Mouse (Mus musculus) left cerebral cortex, postnatal 10 days (tissue): ENCODE measurements around the gene C4b. TPM values are rescaled to one million over a fixed set of nuclear protein-coding genes. Genes with fewer than 3 reads are reported as not detected.
"Not testable (repeated sequence)": the region's sequence is repeated elsewhere in the genome, so short reads cannot be mapped to it uniquely, and the experiment has no call there.

Experiments used
- DNase-seq, 2 experiments: peaks; one replicate each; pipeline ENCODE4 v3.0.0; 2021 to 2022; ENCODE audit warnings: low spot score in 2 of 2, mixed read lengths in 1 of 2; ENCODE audit errors: extremely low spot score in 1 of 2
- intact Hi-C: fragments of 180-260 bp; cut with DNase I; formaldehyde crosslinking; loops from one replicate; pipeline ENCODE4 v1.15.1; 2025
- total RNA-seq, 2 experiments: library from RNA; stranded (reverse); gene quantifications; 2 replicates each; pipeline ENCODE4 v1.2.3; 2021

C4b gene
- 1 to 10 TPM; 6.7 to 7.4 TPM for total RNA-seq

DNA sequence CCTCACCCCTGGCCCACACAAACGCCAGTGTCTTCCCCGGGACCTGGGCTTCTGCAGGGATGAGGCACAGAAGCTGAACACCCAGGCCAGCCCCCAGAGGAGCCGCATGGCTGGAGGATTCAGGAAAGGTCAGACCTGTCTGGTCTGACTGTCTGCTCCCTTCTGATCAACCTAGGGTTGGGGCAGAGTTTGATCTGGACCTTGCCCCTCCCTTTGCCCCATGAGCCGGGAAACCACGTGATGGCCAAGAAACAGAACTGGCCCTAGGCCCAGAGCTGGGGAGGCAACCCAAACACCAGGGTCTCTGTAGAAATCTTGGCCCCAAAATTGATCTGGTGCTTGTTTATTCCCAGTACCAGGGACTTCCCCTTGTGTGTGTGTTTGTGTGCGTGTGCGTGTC lies at the start of gene C4b:
Gene C4b (minus strand): TSS at position 164 of the 400 bp plus-strand sequence.
- DNase-seq, result no peak
- intact Hi-C loops, result no loop called here

DNA sequence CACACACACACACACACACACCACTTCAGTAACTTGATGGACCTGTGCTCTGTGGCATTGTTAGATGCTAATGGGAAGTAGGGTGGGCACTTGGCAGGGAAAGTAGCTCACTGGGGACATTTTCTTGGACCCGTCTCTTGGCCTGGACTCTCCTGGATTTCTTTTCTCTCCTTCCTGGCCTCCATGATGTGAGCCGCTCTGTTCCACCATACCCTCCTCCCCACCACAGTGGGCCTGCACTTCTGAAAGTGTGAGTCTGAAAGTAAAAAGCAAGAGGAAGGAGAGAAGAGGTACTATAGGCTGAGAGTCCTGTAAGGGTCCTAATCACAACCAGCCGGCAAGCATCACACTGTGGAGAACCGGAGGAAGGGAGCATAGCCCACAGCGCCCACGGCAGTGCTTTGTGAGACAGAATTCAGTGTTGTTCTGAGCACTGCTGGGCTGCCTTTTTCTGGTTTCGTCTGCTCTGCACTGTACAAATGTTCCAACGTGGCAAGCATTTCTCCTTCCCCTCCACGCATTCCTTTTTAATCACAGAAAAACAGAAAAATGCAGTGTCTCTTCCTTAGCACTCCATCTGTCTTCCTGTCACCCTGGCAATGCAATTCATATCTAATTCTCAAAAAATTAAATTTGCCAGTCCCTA lies 34.1 kb upstream of the C4b start:
- peak in 1 of 2 experiments; percentile 27 for DNase-seq
- intact Hi-C loops, result no loop called here

DNA sequence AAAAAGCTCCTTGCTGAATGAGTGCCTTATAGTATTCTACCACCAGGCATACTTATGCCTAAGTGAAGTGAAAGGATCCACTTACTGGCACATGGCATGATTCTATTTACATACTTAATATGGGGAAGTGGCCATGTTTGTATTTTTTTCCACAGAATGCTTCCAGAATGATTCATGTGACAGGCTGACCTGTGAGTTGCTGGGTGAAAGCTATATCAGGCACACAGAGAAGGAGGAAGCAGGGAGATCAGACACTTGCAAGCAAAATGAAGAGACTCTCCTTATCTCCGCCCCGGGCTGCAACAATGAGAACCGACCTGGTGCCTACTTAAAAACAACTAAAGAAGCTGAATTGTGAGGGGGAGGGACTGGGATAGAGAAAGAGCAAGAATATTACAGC lies 17.8 kb upstream of the C4b start:
- intact Hi-C loops, result no loop called here
- DNase-seq, result no peak

DNA sequence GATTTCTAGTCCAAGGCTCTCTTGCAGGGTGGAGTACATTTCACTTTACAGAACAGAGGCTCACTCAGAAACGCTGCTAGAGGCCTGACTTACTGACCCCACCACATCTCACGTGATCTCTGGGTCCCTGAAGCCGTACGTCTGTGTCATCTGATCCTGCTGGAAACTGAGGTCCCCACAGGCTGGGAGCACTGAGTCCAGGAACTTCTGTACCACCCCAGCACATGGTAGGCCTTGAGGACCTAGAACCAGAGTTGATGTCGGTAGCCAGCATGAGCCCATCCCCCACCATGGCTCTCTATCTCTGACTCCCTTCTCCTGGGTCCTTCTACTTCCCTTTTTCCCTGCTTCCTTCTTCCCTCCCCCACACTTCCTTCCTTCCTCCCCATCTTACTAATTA lies 2.8 kb upstream of the C4b start:
- DNase-seq, result no peak

DNA sequence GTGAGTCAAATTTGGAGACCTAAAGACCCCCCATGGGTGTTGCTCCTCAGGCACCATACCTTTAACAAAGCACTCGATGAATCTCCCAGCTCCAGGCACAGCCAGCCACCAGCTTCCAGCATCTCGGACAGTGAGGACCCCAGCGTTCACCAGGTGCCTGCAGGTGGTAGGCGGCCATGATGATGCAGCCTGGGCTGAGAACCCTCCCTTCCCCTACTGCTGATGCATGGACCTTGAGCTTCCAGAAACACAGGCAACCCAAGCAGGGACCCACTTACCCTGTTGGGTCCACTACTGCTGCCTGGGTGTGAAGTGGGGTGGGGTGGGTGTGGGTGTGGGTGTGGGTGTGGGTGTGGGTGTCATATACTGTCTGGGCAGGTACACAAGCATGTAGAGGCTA lies 1.5 kb upstream of the C4b start:
- DNase-seq, intact Hi-C loops: not testable (repeated sequence)

More for the DNA sequence above, 2.8 kb upstream of the C4b start:
- intact Hi-C loops, result no loop called here

DNA sequence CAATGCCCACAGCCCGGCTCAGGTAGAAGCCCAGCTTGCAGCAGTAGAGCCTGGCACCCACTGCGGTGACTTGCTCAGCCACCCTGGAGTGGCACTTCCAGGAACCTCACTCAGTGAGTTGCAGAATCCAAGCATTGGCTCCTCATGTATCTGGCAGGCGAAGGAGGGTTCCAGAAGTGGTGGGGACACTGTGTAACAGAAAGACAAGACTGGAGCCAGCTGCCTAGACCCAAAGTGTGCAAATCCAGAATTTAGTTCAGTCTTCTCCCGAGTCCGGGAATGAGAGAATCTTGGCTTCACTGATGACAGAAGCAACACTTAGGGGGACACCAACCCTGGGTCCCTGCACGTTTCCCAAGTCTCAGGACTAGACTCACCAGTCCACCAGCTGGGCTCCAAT lies 929 bp upstream of the C4b start:
- DNase-seq, intact Hi-C loops: not testable (repeated sequence)

DNA sequence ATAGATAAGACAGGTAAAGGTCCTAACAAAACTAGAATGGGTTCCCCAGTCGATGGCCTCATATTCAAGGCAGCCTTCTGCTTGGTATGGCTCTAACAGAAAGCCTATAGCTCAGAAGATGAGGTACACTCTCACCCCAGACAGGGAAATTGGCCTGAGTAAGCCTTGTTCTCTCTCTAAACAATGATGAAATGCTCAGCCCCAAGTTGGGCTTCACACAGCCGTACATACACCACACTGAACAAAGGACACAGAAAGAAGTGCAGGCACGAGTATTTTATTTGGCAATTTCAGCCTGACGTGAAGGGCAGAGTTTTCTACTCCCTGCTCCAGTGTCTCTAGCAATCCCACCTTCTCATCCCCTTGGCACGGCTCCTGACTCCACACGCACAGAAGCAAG lies 524 bp upstream of the C4b start:
- no peak for DNase-seq
- intact Hi-C loops, result no loop called here

DNA sequence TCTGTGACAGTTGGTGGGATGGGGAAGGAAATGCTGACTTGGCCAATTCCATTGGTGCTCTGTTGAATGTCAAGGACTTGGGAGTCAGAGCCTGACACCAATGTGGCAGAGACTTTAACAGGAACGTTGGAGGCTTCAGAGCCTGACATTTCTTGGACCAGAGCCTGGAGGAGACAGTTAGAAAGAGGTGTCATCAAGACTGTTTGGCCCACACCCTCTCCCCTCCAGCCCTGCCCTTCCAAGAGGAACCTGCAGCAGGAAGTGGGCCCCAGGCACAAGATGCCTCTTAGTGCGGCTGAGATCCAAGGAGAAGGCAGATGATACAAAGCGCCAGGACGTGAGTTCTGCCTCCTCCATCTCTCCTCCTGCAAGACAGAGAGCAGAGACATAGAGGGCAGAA lies 3.4 kb downstream of the C4b start:
- no peak for DNase-seq
- intact Hi-C loops, result no loop called here

DNA sequence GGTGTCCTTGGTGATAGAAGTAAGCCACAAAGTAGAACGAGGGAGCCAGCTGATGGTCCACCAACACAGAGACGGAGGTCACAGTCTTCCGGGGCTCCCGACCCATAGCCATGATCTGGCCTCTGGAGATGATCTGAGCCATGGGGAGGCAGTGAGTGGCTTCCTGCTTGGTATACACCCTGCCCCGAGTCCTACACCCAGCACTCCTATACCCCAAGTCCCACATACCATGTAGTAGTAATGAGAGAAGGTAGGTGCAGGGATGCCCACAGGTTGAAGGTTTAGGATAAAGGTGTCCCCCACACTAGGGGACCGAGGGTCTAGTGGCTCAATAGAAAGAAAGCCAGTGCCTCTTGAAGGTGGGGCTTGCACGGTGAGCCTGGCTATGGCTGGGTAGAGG lies 4.0 kb downstream of the C4b start:
- intact Hi-C loops, DNase-seq: not testable (repeated sequence)

DNA sequence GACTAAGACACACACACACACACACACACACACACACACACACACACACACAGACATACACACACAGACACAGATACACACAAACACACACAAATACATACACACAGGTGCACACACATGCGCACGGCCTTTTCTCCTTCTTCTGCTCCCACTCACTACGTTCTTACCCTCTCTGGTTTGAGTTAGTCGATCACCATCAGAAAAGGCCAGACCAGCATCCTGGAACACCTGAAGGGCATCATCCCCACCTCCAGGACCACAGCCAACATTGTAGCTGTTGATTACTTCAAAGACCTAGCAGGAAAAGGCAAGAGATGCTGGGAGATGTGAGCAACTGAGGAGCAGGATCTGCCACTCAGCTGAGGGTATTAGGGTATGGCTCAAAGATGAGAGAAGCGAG lies 6.2 kb downstream of the C4b start:
- DNase-seq, intact Hi-C loops: not testable (repeated sequence)

DNA sequence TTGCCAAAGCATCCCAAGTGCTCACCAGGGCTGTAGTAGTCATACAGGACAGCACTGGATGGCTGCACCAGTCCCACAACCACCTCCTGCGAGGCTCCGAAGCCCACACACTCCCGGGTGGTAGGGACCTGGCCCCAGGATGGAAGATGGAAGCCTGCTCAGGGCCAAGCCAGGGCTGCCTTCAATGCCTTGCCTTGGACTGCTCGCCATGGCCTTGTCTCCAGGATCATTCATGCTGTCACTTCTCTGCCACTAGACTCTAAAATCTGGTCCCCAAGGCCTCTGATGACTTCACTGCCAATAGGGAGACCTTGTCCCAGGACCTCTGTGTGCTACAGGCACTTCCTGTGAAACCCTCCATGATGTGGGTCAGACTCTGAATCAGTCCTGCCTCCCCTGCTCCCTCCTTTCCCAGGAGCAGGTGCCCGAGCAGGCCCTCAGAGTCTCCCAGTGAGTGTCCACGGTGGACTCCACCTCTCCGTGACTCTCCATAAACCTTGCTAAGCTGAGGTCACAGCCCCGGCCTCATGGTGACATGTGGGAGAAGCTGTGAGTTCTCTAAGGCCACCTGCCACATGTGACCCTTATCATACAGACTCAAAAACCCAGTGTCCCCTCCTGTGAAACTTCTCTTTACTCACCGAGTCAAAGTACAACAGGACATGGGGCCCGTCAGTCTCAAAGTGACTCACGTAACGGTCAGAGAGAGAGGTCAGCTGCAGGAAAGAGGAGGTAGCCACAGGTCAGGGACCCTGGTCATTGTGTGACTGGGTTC lies 13.7 kb downstream of the C4b start:
- DNase-seq, result not testable (repeated sequence)
- intact Hi-C loops, result loop anchor here (5.0 kb wide), 1 partner anchor 82 kb away; no protein-coding TSS in a partner anchor

DNA sequence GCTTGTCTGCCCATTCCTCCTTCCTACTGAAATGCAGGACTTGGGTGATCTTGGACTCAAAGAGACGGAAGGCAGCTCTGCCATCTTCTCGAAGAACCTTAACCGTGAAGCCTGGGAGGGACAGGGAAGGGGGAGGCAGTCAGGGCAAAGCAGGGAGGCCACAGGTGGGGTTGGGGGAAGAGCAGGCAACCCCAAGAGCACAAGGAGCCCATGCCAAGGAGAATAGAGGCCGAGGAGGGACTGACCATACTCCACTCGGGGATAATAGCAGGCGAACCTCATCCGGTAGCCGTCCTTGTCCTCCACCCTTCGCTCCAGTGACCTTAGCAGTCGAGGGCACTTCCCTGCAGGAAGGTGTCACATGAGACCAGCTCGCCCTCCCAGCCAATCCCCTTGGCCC lies 14.5 kb downstream of the C4b start:
- intact Hi-C loops, DNase-seq: not testable (repeated sequence)

DNA sequence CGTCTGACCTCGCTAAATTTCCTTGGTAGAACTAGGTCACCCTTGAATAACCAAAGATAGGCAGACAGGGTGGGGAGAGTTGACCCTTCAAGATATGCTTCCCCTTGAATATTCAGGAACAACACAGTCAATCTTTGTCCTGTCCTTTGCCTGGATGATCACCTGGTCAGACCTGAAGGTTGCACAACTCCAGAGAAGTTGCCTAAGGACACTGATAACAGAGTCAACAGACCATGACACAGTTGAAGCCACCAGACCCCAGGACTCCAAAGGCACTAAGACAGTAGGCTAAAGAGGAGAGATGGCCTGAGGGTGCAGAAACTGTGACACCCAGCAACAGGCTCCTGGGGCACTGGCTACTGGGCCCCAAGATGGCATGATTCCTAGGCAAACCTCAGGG lies 15.8 kb downstream of the C4b start:
- DNase-seq, result no peak
- intact Hi-C loops, result no loop called here

DNA sequence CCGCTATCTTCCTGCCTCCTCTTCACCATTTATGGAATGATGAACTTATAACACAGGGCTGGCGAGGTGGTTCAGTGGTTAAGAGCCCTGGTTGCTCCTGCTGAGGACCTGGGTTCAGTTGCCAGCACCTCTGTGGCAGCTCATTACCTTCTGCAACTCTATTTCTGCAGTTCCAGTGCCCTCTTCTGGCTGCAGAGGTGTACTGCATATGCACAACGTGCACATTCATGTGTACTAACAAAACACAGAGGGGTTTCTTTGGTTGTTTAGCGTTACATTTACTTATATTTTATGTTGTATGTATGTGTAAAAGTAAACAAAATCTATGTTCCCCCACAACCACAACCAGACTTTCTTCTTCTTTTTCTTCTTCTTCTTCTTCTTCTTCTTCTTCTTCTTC lies 20.6 kb downstream of the C4b start:
- no peak for DNase-seq
- intact Hi-C loops, result no loop called here

DNA sequence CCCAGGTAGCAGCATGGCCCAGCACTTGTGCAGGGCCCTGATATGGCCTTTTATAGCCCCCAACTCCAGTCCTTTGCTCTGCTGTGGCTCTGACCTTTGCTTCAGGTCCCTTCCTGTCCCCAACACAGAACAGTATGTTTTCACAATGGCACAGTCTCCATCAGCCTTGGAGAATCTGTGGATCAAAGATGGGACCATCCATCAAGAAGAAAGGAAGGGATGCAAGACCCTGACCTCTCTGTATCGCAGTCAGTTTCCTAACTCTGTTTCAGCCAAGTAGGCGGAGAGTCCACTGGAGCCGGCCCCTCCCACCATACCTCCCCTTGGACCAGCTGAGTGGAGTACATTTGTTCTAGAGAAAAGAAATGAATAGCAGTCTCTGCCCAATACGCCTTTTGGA lies 21.4 kb downstream of the C4b start:
- intact Hi-C loops, DNase-seq: not testable (repeated sequence)

DNA sequence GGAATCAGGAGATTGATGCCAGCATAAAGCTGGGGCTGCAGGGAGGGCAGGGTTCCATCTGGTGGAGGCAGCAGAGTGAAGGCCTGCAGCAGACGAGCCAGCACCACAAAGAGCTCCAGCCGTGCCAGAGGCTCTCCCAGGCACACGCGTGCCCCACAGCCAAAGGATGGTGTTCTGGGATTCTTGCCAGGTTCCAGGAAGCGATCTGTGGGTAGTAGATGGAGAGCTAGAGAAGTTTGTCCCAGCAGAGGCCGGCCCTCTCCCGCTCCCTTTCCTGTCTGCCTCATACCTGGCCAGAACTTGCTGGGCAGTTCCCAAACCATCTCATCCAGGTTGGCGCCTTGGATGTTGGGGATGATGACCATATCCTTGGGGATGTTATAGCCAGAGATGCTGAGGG lies 23.8 kb downstream of the C4b start:
- intact Hi-C loops, result loop anchor here (5.0 kb wide), 1 partner anchor 82 kb away; the partner anchor contains the start of gene Cyp21a1
- DNase-seq, result not testable (repeated sequence)

DNA sequence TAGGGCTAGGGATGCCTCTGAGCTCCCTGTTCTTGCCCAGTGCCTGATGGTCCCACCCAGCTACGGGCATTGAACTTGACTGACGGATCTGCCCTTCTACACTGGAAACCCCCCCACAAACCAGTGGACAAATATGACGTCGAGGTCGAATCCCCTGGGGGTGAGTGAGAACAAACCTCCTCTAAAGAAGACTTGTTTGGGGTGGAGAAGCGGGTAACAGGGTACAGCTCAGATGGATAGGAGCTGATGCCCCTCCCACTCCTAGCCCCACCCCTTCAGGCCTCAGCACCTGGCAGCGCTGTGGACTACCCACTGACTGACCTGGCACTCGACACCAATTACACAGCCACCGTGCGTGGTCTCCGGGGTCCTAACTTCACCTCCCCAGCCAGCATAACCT lies 26.3 kb downstream of the C4b start:
- no peak for DNase-seq
- intact Hi-C loops, result loop anchor here (5.0 kb wide), 1 partner anchor 85 kb away; the partner anchor contains the start of gene Cyp21a1

DNA sequence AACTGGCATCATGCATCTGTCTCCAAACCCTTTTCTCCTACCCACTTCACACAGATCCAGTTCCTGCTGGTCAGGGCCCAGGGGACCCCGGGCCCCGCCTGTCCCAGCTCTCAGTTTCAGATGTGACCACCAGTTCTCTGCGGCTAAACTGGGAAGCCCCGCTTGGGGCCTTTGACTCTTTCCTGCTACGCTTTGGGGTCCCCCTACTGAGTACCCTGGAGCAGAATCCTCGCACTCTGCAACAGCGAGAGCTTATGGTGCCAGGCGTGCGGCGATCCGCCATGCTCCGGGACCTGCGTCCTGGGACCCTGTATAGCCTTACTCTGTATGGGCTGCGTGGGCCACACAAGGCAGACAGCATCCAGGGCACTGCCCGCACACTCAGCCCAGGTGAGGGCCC lies 27.4 kb downstream of the C4b start:
- no peak for DNase-seq
- intact Hi-C loops, result loop anchor here (5.0 kb wide), 1 partner anchor 86 kb away; the partner anchor contains the start of gene Cyp21a1

DNA sequence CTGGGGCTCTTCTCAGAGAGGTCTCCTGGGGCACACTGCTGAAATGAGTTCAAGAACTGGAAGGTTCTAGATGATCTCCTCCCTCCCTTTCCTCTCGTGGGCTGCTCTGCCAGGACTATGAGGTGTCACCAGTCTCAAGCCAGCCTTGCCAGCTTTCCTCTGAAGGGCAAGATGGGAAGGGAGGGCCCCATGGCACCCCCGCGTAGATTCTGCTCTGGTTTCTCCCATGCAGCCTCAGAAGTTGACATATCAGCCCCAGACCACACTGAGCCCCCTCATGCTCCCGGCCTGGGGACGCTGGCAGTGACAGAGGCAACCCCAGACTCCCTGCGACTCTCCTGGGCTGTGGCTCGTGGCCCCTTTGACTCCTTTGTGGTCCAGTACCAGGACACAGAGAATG lies 28.2 kb downstream of the C4b start:
- DNase-seq, result not testable (repeated sequence)
- intact Hi-C loops, result loop anchor here (5.0 kb wide), 1 partner anchor 87 kb away; the partner anchor contains the start of gene Cyp21a1

DNA sequence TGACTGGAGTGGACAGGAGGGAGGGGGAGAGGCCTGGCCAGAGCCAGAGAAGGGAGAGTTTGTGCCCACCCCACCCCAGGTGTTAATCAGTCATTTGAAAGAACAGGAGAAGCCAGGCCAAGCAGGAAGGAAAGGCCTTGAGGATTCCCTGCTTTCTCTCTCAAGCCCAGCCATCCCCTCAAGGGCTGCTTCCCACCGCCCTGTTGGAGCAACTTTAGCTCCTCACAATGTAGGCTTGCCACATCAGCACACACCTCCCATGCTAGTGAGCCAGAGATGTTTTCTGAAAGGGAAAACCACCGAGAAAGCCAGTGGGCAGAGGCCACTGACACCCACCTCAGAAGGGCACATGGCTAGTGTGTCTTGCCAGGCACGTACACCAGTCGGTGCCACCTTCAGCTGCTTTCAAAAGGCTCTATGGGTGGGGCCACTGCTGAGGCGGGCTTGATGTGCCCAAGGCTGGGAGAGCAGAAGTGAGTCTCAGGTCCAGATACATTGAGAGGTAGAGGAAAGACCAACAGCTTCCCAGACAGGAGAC lies 28.7 kb downstream of the C4b start:
- DNase-seq, result not testable (repeated sequence)
- intact Hi-C loops, result loop anchor here (5.0 kb wide), 2 partner anchors 63 to 87 kb away; partner anchors contain the start of gene Cyp21a1
